Mouse (Mus musculus) ES-Bruce4 (cell line): ENCODE measurements around the gene Zfp462.

Experiments
- CTCF ChIP-seq: IDR thresholded peaks from one replicate; pipeline ENCODE4 v1.8.1; 2011; ENCODE audit warnings: low read depth, low read length
- POLR2A ChIP-seq: IDR thresholded peaks from one replicate; pipeline ENCODE4 v1.8.1; 2011; ENCODE audit warnings: low read length; ENCODE audit not compliant: insufficient read depth

DNA sequence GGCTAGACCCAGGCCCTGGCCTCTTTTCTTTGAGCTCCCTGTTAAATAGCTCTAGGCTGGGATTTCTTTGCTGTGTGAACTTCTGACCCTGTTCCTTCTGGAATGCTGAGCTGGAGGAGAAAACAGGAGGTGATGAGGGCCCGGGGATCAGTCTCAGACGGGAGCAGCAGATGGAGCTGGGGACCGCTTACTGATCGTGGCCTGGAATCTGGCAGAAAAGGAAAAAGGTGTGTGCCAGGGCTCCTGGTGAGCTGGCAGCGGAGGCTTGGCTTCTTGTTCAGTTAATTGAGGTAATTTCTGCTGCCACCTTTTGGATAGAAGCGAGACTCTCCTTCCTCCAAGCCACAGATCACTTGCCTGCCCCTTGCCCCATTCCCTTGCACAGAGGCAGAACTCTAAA is 177.1 kb downstream of the Zfp462 start:
- peak; percentile 16 for TF ChIP-seq CTCF
- no peak for TF ChIP-seq POLR2A
